Mouse (Mus musculus) ovary, postnatal 10 days (tissue): ENCODE measurements around the gene N4bp2l1.
"Not testable (repeated sequence)": the region's sequence is repeated elsewhere in the genome, so short reads cannot be mapped to it uniquely, and the experiment has no call there.

ENCODE experiments used
- DNase-seq: peaks from one replicate; pipeline ENCODE4 v3.0.0; 2022; ENCODE audit warnings: low spot score

Gene N4bp2l1

GRCm38 (mm10) chr5:150597088-150597487 is at the start of gene N4bp2l1:
TSS of gene N4bp2l1 (minus strand) at chr5:150597188.
- DNase-seq, result no peak

GRCm38 (mm10) chr5:150644926-150645325 is 47.9 kb upstream of the N4bp2l1 start:
- no peak for DNase-seq

- not testable (repeated sequence) for DNase-seq
Observed at GRCm38 (mm10) chr5:150643390-150643789, 46.4 kb upstream of the N4bp2l1 start.

DNA sequence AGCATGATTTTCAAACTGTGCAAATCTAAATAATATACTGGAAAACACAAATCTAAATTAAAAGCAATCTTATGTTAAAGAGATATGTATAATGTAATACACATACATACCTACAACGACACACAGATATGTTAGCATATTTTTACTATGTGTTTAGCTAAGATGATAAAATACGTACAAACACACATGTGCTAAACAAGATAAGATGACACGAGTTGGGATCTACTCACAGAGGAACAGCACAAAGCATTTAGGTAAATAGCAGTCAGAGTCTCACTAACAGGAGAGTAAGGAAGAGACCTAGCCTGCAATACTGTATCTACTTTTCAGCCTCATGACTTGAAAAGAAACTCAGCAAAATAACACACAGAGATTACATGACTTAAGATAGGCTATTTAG is 44.5 kb upstream of the N4bp2l1 start:
- no peak for DNase-seq

DNA sequence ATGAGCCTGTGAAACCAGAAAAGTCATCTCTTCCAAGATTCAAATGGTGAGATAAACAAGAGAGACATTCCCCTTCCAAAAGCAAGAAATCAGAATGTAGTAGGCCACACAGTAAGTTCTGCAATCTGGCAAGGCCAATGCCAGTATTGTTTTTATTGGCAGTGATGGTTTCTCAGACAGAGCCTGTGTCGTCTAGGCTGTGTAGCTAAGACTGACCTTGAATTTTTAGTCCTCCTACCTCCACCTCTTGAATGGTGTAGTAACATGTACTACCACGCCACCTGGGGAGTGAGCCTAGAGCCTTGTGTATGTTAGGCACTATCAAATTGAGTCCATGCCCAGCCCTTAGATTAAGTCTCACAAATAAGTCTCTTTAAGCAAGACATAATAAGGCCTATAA is 32.7 kb upstream of the N4bp2l1 start:
- no peak for DNase-seq

- no peak for DNase-seq
Observed at GRCm38 (mm10) chr5:150629272-150629671, 32.3 kb upstream of the N4bp2l1 start.

GRCm38 (mm10) chr5:150625528-150625927 is 28.5 kb upstream of the N4bp2l1 start:
- DNase-seq, result no peak

GRCm38 (mm10) chr5:150622792-150623191 is 25.8 kb upstream of the N4bp2l1 start:
- no peak for DNase-seq

GRCm38 (mm10) chr5:150621592-150621991 is 24.6 kb upstream of the N4bp2l1 start:
- no peak for DNase-seq

DNA sequence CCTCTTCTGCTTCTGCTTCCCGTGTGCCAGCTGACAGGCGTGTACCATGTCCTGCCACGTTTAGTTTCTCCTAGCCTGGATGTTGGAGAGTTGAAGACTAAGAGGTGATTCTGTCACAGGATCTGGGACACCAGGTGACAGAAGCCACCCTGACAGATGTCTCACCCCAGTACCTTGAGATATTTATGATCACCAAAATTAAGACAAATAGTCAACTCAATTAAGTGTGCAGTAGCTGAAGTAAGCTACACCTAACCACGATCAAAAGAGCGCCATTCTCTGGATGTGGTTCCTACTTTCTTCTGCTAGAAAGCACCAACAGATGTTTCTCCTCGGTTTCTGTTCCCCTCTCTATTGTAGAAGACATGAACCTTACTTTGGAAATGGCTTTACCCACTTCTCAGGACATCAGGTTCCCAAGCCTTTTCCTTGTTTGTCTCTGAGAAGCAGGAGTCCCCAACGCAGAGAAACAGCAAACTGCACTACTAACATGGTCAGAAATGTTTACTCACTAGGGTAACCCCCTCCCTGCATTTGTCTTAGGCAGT is 23.7 kb upstream of the N4bp2l1 start:
- DNase-seq, result no peak

DNA sequence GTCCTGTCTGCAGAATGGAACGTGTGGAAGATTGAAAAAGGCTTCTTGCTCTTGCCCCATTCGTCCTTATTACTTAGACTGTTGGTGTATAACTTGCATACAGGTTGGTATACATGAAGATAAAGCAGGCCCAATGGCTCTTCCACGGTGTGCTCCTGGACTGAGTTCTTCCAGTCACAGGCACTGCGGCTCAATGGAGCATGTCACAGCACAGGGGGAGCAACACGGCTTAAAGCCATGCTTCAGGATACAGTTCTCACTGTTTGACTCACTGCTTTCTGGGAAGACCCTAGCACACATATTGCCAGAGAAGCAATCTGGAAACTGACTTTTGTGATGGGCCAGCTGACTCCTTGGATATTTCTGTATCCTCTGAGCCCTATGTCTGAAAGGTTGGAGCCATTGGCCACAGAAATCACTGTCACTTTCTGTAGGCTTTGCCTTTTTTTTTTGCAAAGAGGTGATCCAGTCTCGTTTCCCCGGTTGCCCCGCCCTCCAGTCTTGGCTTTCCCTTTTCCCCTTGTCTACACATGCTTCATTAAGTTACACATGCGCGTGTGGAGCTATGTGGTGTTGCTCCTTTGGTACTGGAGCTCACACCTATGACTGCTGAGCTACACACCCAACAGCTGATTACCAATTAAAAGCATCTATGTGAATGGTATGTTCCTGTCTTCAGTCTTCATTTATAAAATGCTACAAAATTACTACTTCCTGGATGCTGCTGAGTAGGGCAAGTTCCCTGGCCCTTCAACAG is 21.8 kb upstream of the N4bp2l1 start:
- no peak for DNase-seq

DNA sequence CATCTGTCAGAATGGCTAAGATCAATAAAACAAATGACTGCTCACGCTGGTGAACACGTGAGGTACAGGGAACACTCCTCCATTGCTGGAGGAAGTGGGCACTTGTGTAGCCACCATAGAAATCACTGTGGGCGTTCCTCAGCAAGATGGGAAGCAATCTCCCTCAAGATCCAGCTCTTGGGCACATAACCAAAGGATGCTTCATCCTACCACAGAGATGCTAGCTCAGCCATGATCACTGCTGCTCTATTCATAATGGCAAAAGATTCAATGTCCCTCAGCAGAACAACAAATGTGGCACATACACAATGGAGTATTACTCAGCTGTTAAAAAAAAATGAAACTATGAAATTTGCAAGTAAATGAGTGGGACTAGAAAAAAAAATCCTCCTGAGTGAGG is 19.7 kb upstream of the N4bp2l1 start:
- DNase-seq, result no peak

DNA sequence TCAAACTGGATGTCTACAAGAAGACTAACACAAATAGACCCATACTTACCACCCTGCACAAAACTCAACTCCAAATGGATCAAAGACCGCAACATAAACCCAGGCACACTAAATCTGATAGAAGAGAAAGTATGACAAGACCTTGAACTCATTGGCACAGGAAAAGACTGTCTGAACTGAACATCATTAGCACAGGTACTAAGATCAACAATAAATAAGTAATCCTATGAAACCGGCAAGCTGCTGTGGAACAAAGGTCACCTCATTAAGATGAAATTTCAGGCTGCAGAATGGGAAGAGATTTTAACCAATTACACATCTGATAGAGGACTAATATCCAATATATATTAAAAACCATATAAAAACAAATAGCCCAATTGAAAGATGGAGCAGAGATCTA is 19.2 kb upstream of the N4bp2l1 start:
- DNase-seq, result no peak

GRCm38 (mm10) chr5:150614054-150614453 is 17.1 kb upstream of the N4bp2l1 start:
- no peak for DNase-seq

GRCm38 (mm10) chr5:150611697-150612096 is 14.7 kb upstream of the N4bp2l1 start:
- DNase-seq, result no peak

DNA sequence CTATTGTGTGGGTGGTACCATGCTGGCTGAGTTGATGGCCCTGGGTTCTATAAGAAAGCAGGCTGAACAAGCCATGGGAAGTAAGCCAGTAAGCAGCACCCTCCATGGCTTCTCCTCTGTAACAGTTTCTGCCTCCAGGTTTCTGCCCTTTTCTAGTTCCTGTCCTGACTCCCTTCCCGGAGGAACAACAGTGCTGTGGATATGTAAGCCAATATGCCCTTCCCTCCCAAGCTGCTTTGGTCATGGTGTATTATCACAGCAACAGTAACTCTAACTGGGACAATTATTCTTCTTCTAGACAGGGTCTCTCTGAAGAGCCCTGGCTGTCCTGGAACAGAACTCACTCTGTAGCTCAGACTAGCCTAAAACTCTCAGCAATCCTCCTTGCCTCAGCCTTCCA is 14.1 kb upstream of the N4bp2l1 start:
- no peak for DNase-seq

- DNase-seq, result no peak
Observed at GRCm38 (mm10) chr5:150607631-150608030, 10.6 kb upstream of the N4bp2l1 start.

DNA sequence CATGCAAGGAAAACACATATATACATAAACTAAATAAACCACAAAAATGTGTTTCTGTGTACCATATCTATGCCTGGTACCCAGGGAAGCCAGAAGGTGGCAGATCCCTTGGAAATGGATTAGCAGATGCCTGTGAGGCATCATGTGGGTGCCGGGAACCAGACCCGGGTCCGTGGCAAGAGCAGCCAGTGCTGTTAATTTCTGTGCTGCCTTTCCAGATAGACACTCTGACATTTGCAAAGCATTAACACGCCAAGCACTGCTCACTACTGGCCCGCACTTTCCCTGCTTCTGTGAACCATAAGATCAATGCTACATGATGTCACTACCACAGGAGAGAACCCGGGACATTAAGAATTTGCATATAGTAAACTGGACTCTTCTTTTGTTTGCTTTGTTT is 9.1 kb upstream of the N4bp2l1 start:
- no peak for DNase-seq

DNA sequence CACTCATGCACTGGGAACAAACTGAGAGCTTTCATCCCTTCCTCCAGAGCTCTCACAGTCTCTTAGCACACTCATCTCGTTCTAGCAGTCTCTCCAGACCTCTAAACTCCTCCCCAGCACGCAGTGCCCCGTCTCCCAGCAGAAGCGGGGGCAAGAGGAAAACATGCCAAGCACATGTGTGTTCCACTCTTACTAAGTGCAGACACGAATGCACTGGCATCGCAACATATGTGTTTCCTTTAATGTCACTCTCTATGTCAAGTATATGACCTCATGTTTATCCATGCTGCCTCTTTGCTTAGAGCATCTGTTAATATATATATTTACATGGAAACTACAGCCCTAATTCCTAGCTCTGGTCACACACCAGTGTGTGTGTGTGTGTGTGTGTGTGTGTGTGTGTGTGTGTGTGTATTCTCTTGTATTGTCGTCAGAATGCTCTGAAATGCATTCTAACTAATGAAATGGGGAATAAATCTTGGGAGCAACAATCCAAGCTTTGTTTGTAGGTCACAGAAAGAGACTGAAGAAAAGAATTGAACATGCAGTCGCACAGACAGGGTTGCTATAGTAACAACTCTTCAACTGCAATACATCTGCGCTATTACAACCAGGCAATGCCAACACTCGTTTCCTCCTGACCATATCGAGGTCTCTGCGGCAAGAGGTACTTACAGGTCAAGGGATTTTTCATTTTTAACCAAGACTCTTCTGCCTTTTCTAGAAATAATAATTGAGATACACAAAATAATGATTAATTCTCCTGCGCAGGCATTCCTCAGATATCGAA is 4.6 kb upstream of the N4bp2l1 start:
- no peak for DNase-seq

DNA sequence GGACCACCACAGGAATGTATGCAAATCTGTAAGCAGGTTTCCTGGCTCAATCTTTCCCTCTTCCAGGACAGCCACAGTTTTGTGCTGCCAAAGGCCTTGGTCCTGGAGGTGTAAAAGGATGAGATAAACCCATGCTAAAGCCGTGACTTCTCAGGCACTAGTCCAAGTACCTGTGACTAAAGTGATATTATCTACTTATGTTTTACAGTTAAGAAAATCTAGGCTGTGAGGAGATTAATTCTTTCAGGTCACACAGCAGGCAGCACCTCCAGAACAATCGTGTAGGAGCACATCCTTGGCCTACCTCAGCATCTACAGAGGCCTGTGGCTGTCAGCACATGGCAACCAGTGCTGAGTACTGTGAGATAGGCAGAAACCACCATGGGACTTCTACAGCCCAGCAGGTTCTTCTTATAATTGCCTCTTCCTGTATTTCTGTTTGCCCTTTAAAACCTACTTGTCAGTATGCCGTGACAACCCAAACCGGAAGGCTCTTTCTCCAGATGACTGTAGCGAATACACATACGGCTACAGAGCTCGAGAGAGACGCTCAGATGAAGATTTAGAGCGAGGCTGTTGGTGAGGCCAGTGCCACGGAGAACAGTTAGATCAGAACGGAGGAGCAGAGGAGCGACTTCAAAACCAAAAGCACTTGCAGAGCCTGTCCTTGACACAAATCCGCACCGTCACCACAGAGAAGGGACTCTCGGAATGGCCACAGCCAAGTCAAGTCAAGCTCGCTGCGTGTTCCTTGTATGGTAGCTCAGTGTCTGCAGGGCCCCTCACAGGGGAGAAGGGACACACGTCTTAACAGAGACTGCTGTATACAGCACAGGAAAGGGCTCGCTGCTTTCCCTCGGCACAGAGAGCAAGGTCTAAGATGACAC is 3.8 kb upstream of the N4bp2l1 start:
- DNase-seq, result no peak

GRCm38 (mm10) chr5:150599301-150600294 is 2.6 kb upstream of the N4bp2l1 start:
- DNase-seq, result no peak
